Mouse (Mus musculus): Measurements from ENCODE around the gene Katnal1. TPM values are rescaled to one million over a fixed set of nuclear protein-coding genes. Genes with fewer than 3 reads are reported as not detected.
A peak's percentile ranks its signal among the peaks of the same experiment; 100 is the strongest.

Katnal1 gene
- polyA plus RNA-seq, 1 experiment from 2014 or later: 4.3 TPM

DNA sequence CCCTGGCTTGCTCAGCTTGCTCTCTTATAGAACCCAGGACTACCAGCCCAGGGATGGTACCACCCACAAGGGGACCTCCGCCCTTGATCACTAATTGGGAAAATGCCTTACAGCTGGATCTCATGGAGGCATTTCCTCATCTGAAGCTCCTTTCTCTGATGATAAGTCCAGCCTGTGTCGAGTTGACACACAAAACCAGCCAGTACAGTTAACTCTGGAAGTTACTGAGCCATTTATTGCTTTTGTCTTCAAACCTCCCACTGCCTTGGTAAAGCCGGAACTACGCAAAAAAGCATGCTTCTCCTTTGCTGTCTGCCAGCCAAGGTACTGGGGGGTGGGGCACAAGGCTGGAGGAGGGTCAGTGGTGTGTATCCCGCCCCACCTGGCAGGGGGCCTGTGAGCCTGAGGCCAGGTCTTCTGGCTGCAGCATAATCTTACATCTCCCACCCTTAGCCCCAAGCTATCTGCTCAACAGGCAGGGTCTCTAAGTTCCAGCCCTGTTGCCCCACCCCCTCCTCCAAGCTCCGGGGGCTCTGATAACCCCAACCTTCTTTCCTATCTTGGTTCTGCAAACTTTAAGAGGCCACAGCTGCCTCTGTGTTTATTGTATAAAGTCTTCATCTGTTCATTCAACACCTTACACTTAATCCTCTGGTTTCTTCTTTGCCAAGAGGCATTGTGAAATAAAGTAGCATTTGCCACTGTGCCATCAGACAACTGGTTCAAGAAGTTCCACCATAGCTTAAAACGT, 6.1 kb upstream of the Katnal1 start:
- no peak overlapping the region for H3K27ac ChIP-seq (ENCODE audit: low read length)

DNA sequence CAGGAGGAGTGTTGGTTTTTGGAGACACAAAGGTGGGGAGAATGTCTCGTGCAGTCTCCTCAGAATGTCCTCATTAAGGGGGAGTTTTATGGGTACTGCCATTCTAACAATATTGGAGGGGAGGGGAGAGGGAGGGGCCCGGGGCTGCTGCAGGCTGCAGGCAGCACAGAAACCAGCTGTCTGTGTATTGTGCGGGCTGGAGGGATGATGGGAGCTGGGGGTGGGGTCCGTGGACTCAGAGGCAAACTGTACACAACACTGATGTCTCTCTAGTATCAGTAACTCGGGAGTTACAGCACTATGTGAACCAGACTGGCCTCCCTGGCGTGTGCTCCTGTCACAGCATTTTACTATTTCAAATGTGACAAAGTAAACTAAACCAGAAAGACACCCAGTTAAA, 5.3 kb upstream of the Katnal1 start:
- Histone ChIP-seq H3K9me3 (ENCODE audit: low read length) (no peaks in the 10 kb centered on the region), H3K27me3 (replicated peaks; ENCODE audit: insufficient read depth, low read length) (no peaks in the 10 kb centered on the region), H3K4me1 (ENCODE audit: insufficient read depth, low read depth, low read length) (no peaks in the 10 kb centered on the region), H3K36me3 (ENCODE audit: insufficient read depth, low read length) (no peaks in the 10 kb centered on the region), H3K9ac (replicated peaks; ENCODE audit: low read depth) (no peak overlapping the region), H3K4me2 (replicated peaks; ENCODE audit: low read depth, low read length) (no peak overlapping the region), H3K4me3 (ENCODE audit: low read depth, low read length) (no peak overlapping the region), H3K27ac (ENCODE audit: low read length) (no peak overlapping the region)
- DNase-seq (ENCODE audit: low spot score) (no peak), ATAC-seq (no peak)
- WGBS: 59% methylated on average over 6 of the region's 6 CpGs
- TF ChIP-seq CTCF (IDR thresholded peaks at IDR 0.05) (no peak), EP300 (IDR thresholded peaks at IDR 0.05) (no peak)

More for the DNA sequence above, 6.1 kb upstream of the Katnal1 start:
- Histone ChIP-seq H3K4me2 (replicated peaks; ENCODE audit: low read depth, low read length) (no peak overlapping the region), H3K36me3 (ENCODE audit: insufficient read depth, low read length) (no peaks in the 10 kb centered on the region), H3K4me3 (ENCODE audit: low read depth, low read length) (no peak overlapping the region), H3K9me3 (ENCODE audit: low read length) (no peaks in the 10 kb centered on the region), H3K27me3 (replicated peaks; ENCODE audit: insufficient read depth, low read length) (no peaks in the 10 kb centered on the region), H3K4me1 (ENCODE audit: insufficient read depth, low read depth, low read length) (no peaks in the 10 kb centered on the region), H3K9ac (replicated peaks; ENCODE audit: low read depth) (no peak overlapping the region)
- DNase-seq (ENCODE audit: low spot score) (no peak), ATAC-seq (no peak)
- TF ChIP-seq EP300 (IDR thresholded peaks at IDR 0.05): no peak
- TF ChIP-seq CTCF (IDR thresholded peaks at IDR 0.05): no peak
- 48% methylated on average over 7 of the region's 7 CpGs for whole genome bisulfite sequencing

- Histone ChIP-seq H3K4me2 (replicated peaks; ENCODE audit: low read depth, low read length) (no peak overlapping the region), H3K4me1 (ENCODE audit: insufficient read depth, low read depth, low read length) (no peaks in the 10 kb centered on the region; the same call in 1 of the 2 replicates), H3K9me3 (ENCODE audit: low read length) (no peaks in the 10 kb centered on the region), H3K36me3 (ENCODE audit: insufficient read depth, low read length) (no peaks in the 10 kb centered on the region), H3K27ac (ENCODE audit: low read length) (no peak overlapping the region), H3K9ac (replicated peaks; ENCODE audit: low read depth) (no peak overlapping the region), H3K4me3 (ENCODE audit: low read depth, low read length) (no peak overlapping the region), H3K27me3 (replicated peaks; ENCODE audit: insufficient read depth, low read length) (no peaks in the 10 kb centered on the region)
- DNase-seq (ENCODE audit: low spot score): no peak
- TF ChIP-seq EP300 (IDR thresholded peaks at IDR 0.05) (no peak), CTCF (IDR thresholded peaks at IDR 0.05) (no peak)
- ATAC-seq: no peak
- 36% methylated on average over 8 of the region's 8 CpGs for WGBS
Observed at GRCm38 (mm10) chr5:148933767-148934166, 4.6 kb upstream of the Katnal1 start.

DNA sequence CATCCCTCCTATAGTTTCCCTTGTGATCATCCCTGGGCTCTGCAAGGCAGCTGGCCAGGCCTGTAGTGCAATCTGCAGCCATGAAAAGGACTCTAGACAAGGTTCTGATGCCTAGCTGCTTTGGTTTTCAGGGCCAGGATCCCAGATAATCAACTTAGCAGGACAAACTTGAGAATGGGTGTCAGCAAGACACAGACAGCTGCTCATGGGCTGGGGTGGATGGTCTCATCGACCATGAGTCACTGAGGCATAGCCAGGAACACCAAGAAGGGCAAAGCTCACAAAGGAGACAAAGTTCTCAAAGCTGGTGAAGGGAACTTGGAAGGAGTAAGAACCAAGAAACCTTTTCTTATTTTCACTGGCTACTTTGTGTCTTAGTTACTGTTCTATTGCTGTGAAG, 2.2 kb upstream of the Katnal1 start:
- Histone ChIP-seq H3K4me1 (ENCODE audit: insufficient read depth, low read depth, low read length) (no peaks in the 10 kb centered on the region; the same call in 1 of the 2 replicates), H3K4me2 (replicated peaks; ENCODE audit: low read depth, low read length) (no peak overlapping the region), H3K9me3 (ENCODE audit: low read length) (no peaks in the 10 kb centered on the region), H3K36me3 (ENCODE audit: insufficient read depth, low read length) (no peaks in the 10 kb centered on the region), H3K9ac (replicated peaks; ENCODE audit: low read depth) (no peak overlapping the region), H3K27ac (ENCODE audit: low read length) (peak overlapping the region; percentile 22; the same call in 1 of the 2 replicates), H3K4me3 (ENCODE audit: low read depth, low read length) (no peak overlapping the region), H3K27me3 (replicated peaks; ENCODE audit: insufficient read depth, low read length) (no peaks in the 10 kb centered on the region)
- ATAC-seq (no peak), DNase-seq (ENCODE audit: low spot score) (no peak)
- TF ChIP-seq EP300 (IDR thresholded peaks at IDR 0.05) (no peak), CTCF (IDR thresholded peaks at IDR 0.05) (no peak)
- WGBS: 85% methylated on average over 1 of the region's 1 CpGs

- WGBS: under 1% methylated on average over 55 of the region's 69 CpGs
Observed at GRCm38 (mm10) chr5:148928382-148929115, 571 bp downstream of the Katnal1 start.

DNA sequence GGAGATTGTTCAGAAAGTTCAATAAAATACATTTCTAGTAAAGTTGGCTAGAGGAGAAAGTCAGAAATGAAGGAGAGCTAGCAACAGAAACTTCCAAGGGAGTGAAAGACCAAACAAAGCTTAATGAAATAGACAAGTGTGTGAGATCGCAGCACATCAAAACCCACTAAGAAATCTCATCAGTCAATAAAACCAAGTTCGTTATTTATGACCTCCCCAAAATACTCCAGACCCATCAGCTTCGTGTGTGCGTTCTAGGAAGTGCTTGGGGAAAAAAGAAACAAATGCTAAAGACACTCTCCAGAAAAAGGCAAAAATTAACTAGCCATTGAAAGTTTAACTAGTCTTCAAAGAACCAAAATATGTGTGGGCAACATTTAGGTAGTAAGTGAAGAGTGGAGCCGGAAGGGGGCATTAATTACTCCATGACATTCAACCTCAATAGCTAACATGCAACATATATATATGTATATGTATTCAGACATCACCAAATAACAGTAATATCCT, 1.4 kb downstream of the Katnal1 start:
- no peak for DNase-seq (ENCODE audit: low spot score)
- Histone ChIP-seq H3K36me3 (ENCODE audit: insufficient read depth, low read length) (no peaks in the 10 kb centered on the region), H3K27ac (ENCODE audit: low read length) (peak overlapping the region; percentile 48; the same call in 1 of the 2 replicates), H3K9me3 (ENCODE audit: low read length) (no peaks in the 10 kb centered on the region), H3K4me3 (ENCODE audit: low read depth, low read length) (peak overlapping the region; percentile 78), H3K27me3 (replicated peaks; ENCODE audit: insufficient read depth, low read length) (no peaks in the 10 kb centered on the region), H3K9ac (replicated peaks; ENCODE audit: low read depth) (peak overlapping the region; percentile 53), H3K4me1 (ENCODE audit: insufficient read depth, low read depth, low read length) (no peaks in the 10 kb centered on the region; the same call in 1 of the 2 replicates), H3K4me2 (replicated peaks; ENCODE audit: low read depth, low read length) (peak overlapping the region; percentile 68)
- TF ChIP-seq CTCF (IDR thresholded peaks at IDR 0.05) (no peak), EP300 (IDR thresholded peaks at IDR 0.05) (no peak)
- ATAC-seq: no peak
- WGBS: 35% methylated on average over 5 of the region's 5 CpGs

More at GRCm38 (mm10) chr5:148928382-148929115, 571 bp downstream of the Katnal1 start:
- peak overlapping the region; percentile 90 for H3K27ac ChIP-seq (ENCODE audit: low read length)
- H3K4me3 ChIP-seq (ENCODE audit: low read depth, low read length): peak overlapping the region; percentile 78
- H3K4me1 ChIP-seq (ENCODE audit: insufficient read depth, low read depth, low read length): no peaks in the 10 kb centered on the region; the same call in 1 of the 2 replicates
- H3K4me2 ChIP-seq (replicated peaks; ENCODE audit: low read depth, low read length): peak overlapping the region; percentile 68
- no peaks in the 10 kb centered on the region for H3K27me3 ChIP-seq (replicated peaks; ENCODE audit: insufficient read depth, low read length)
- ATAC-seq (peak; percentile 99), DNase-seq (ENCODE audit: low spot score) (peak; percentile 98)
- no peaks in the 10 kb centered on the region for H3K9me3 ChIP-seq (ENCODE audit: low read length)
- TF ChIP-seq CTCF (IDR thresholded peaks at IDR 0.05) (peak; percentile 27; the same call in 1 of the 2 replicates), EP300 (IDR thresholded peaks at IDR 0.05) (no peak)
- peak overlapping the region; percentile 76 for H3K9ac ChIP-seq (replicated peaks; ENCODE audit: low read depth)
- no peaks in the 10 kb centered on the region for H3K36me3 ChIP-seq (ENCODE audit: insufficient read depth, low read length)
